Mouse (Mus musculus): Measurements from ENCODE around the gene Mau2. TPM values are rescaled to one million over a fixed set of nuclear protein-coding genes. Genes with fewer than 3 reads are reported as not detected.
"Not testable (repeated sequence)": the region's sequence is repeated elsewhere in the genome, so short reads cannot be mapped to it uniquely, and the experiment has no call there.

Gene Mau2
- polyA plus RNA-seq, 1 experiment from 2014 or later = 55.7 TPM

GRCm38 (mm10) chr8:70072441-70073069, 30.0 kb upstream of the Mau2 start, which contains the start of gene Tm6sf2:
Gene Tm6sf2 (plus strand): TSS chr8:70072924.
- Histone ChIP-seq H3K27ac (no peak within 1 kb of the TSS), H3K4me2 (peak within 1 kb of the TSS; percentile 61), H3K9ac (no peak within 1 kb of the TSS), H3K9me3 (replicated peaks) (no peaks in the 10 kb centered on the region), H3K4me3 (replicated peaks) (peak within 1 kb of the TSS; percentile 30), H3K36me3 (peaks cover 45% of the 10 kb centered on the region), H3K27me3 (no peaks in the 10 kb centered on the region), H3K4me1 (peaks cover 12% of the 10 kb centered on the region)
- WGBS = 9% methylated on average over 22 of the region's 27 CpGs
- ATAC-seq (replicated peaks; ENCODE audit: low FRiP score) = peak; percentile 69

- Histone ChIP-seq H3K4me3 (replicated peaks) (no peak overlapping the region), H3K4me2 (no peak overlapping the region), H3K9ac (no peak overlapping the region), H3K4me1 (peaks cover 12% of the 10 kb centered on the region), H3K27me3 (no peaks in the 10 kb centered on the region), H3K36me3 (peaks cover 52% of the 10 kb centered on the region), H3K27ac (no peak overlapping the region), H3K9me3 (replicated peaks) (no peaks in the 10 kb centered on the region)
- 77% methylated on average over 2 of the region's 2 CpGs for WGBS
- ATAC-seq (replicated peaks; ENCODE audit: low FRiP score) = no peak
These were observed 29.4 kb upstream of the Mau2 start for GRCm38 (mm10) chr8:70071836-70072440.

GRCm38 (mm10) chr8:70057721-70058120, 15.2 kb upstream of the Mau2 start:
- Histone ChIP-seq H3K4me1 (no peaks in the 10 kb centered on the region), H3K27me3 (no peaks in the 10 kb centered on the region), H3K9me3 (replicated peaks) (no peaks in the 10 kb centered on the region), H3K4me2 (no peak overlapping the region), H3K36me3 (peaks cover 94% of the 10 kb centered on the region), H3K27ac (no peak overlapping the region), H3K4me3 (replicated peaks) (no peak overlapping the region), H3K9ac (no peak overlapping the region)
- ATAC-seq (replicated peaks; ENCODE audit: low FRiP score) = no peak
- 94% methylated on average over 1 of the region's 1 CpGs for WGBS

- H3K27me3 ChIP-seq; H3K27ac ChIP-seq; H3K9me3 ChIP-seq (replicated peaks); H3K9ac ChIP-seq; H3K4me1 ChIP-seq; H3K4me3 ChIP-seq (replicated peaks); H3K4me2 ChIP-seq; ATAC-seq (replicated peaks; ENCODE audit: low FRiP score): not testable (repeated sequence)
- 92% methylated on average over 5 of the region's 5 CpGs for WGBS
- peaks cover 70% of the 10 kb centered on the region for H3K36me3 ChIP-seq
These were observed 7.9 kb upstream of the Mau2 start for GRCm38 (mm10) chr8:70050434-70050833.

GRCm38 (mm10) chr8:70049662-70050061, 7.1 kb upstream of the Mau2 start:
- Histone ChIP-seq H3K4me2 (no peak overlapping the region), H3K27me3 (no peaks in the 10 kb centered on the region), H3K4me3 (replicated peaks) (no peak overlapping the region), H3K9ac (no peak overlapping the region), H3K27ac (no peak overlapping the region), H3K36me3 (peaks cover 63% of the 10 kb centered on the region), H3K4me1 (no peaks in the 10 kb centered on the region), H3K9me3 (replicated peaks) (no peaks in the 10 kb centered on the region)
- ATAC-seq (replicated peaks; ENCODE audit: low FRiP score) = no peak

GRCm38 (mm10) chr8:70043996-70044395, 1.5 kb upstream of the Mau2 start:
- 86% methylated on average over 5 of the region's 5 CpGs for WGBS
- H3K9ac ChIP-seq = peak overlapping the region; percentile 87; the same call in 1 of the 2 replicates
- peaks cover 12% of the 10 kb centered on the region for H3K36me3 ChIP-seq
- no peaks in the 10 kb centered on the region for H3K27me3 ChIP-seq
- ATAC-seq (replicated peaks; ENCODE audit: low FRiP score) = no peak
- H3K4me2 ChIP-seq = peak overlapping the region; percentile 95
- H3K27ac ChIP-seq = no peak overlapping the region
- peaks cover 36% of the 10 kb centered on the region for H3K4me1 ChIP-seq
- no peaks in the 10 kb centered on the region for H3K9me3 ChIP-seq (replicated peaks)
- peak overlapping the region; percentile 87 for H3K4me3 ChIP-seq (replicated peaks)

GRCm38 (mm10) chr8:70041885-70042546, 518 bp downstream of the Mau2 start:
- H3K4me3 ChIP-seq (replicated peaks) = peak overlapping the region; percentile 87
- peak overlapping the region; percentile 87 for H3K9ac ChIP-seq
- WGBS = 1% methylated on average over 47 of the region's 47 CpGs
- no peaks in the 10 kb centered on the region for H3K9me3 ChIP-seq (replicated peaks)
- ATAC-seq (replicated peaks; ENCODE audit: low FRiP score) = peak; percentile 44
- H3K4me2 ChIP-seq = peak overlapping the region; percentile 95
- H3K27ac ChIP-seq = peak overlapping the region; percentile 82
- peaks cover 36% of the 10 kb centered on the region for H3K4me1 ChIP-seq
- no peaks in the 10 kb centered on the region for H3K27me3 ChIP-seq
- peaks cover 10% of the 10 kb centered on the region; the same call in 1 of the 2 replicates for H3K36me3 ChIP-seq

- Histone ChIP-seq H3K36me3 (peaks cover 22% of the 10 kb centered on the region; the same call in 1 of the 2 replicates), H3K4me2 (no peak overlapping the region), H3K9ac (no peak overlapping the region), H3K4me3 (replicated peaks) (no peak overlapping the region), H3K27me3 (no peaks in the 10 kb centered on the region), H3K4me1 (peaks cover 24% of the 10 kb centered on the region), H3K27ac (no peak overlapping the region), H3K9me3 (replicated peaks) (no peaks in the 10 kb centered on the region)
- ATAC-seq (replicated peaks; ENCODE audit: low FRiP score) = no peak
- 88% methylated on average over 1 of the region's 1 CpGs for WGBS
These were observed 4.5 kb downstream of the Mau2 start for GRCm38 (mm10) chr8:70037994-70038393.

- Histone ChIP-seq H3K27me3 (no peaks in the 10 kb centered on the region), H3K36me3 (peaks cover 78% of the 10 kb centered on the region), H3K9me3 (replicated peaks) (no peaks in the 10 kb centered on the region), H3K4me1 (no peaks in the 10 kb centered on the region), H3K27ac (no peak overlapping the region), H3K4me2 (no peak overlapping the region), H3K4me3 (replicated peaks) (no peak overlapping the region), H3K9ac (no peak overlapping the region)
- WGBS = 96% methylated on average over 1 of the region's 1 CpGs
- ATAC-seq (replicated peaks; ENCODE audit: low FRiP score) = no peak
These were observed 12.3 kb downstream of the Mau2 start for GRCm38 (mm10) chr8:70030255-70030654.

GRCm38 (mm10) chr8:70026151-70026550, 16.4 kb downstream of the Mau2 start:
- no peak overlapping the region for H3K9ac ChIP-seq
- H3K27ac ChIP-seq = no peak overlapping the region
- H3K4me3 ChIP-seq (replicated peaks) = no peak overlapping the region
- H3K36me3 ChIP-seq = peaks cover 100% of the 10 kb centered on the region
- no peaks in the 10 kb centered on the region for H3K9me3 ChIP-seq (replicated peaks)
- H3K27me3 ChIP-seq = no peaks in the 10 kb centered on the region
- WGBS = 91% methylated on average over 2 of the region's 2 CpGs
- H3K4me2 ChIP-seq = no peak overlapping the region
- no peaks in the 10 kb centered on the region for H3K4me1 ChIP-seq
- no peak for ATAC-seq (replicated peaks; ENCODE audit: low FRiP score)

GRCm38 (mm10) chr8:70023596-70023995, 18.9 kb downstream of the Mau2 start:
- Histone ChIP-seq H3K4me3 (replicated peaks) (no peak overlapping the region), H3K27me3 (no peaks in the 10 kb centered on the region), H3K9me3 (replicated peaks) (no peaks in the 10 kb centered on the region), H3K36me3 (peaks cover 100% of the 10 kb centered on the region), H3K4me2 (no peak overlapping the region), H3K27ac (no peak overlapping the region), H3K9ac (no peak overlapping the region), H3K4me1 (no peaks in the 10 kb centered on the region)
- 84% methylated on average over 8 of the region's 8 CpGs for WGBS
- ATAC-seq (replicated peaks; ENCODE audit: low FRiP score) = no peak

GRCm38 (mm10) chr8:70015017-70015416, 27.5 kb downstream of the Mau2 start:
- Histone ChIP-seq H3K27ac (no peak overlapping the region), H3K9me3 (replicated peaks) (no peaks in the 10 kb centered on the region), H3K9ac (no peak overlapping the region), H3K4me2 (no peak overlapping the region), H3K4me3 (replicated peaks) (no peak overlapping the region), H3K36me3 (peaks cover 42% of the 10 kb centered on the region), H3K27me3 (no peaks in the 10 kb centered on the region), H3K4me1 (no peaks in the 10 kb centered on the region)
- WGBS = 85% methylated on average over 1 of the region's 1 CpGs
- no peak for ATAC-seq (replicated peaks; ENCODE audit: low FRiP score)

Data from kidney, embryonic 15.5 days (tissue).